Mouse (Mus musculus) thymus, adult 18-20 months (tissue): ENCODE data around the gene Mlip.

Source experiments
- DNase-seq, 2 experiments: peaks; one replicate each; pipeline ENCODE4 v3.0.0; 2022; ENCODE audit warnings: mixed read lengths in 2 of 2

Gene Mlip

DNA sequence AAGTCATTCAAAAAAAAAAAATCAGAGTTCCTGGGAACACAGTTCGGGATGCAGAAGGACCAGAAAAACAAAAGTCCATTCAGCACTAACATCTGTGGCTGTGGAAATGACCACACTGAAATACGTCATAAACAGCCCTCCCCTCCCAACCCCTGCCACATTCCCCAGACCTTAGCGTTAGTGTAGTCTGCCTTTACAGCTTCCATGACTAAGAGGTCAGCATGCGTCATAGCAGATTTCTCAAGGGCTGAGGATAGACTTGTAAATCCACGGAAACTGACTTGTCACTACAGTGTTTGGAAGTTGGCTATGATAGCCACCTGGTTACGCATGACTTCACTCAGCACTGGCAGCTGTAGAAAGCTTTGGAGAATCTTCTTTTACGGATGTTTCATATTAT is 8.5 kb downstream of the Mlip start:
- no peak for DNase-seq

GRCm38 (mm10) chr9:77340159-77340862 is 12.5 kb downstream of the Mlip start:
- no peak for DNase-seq

DNA sequence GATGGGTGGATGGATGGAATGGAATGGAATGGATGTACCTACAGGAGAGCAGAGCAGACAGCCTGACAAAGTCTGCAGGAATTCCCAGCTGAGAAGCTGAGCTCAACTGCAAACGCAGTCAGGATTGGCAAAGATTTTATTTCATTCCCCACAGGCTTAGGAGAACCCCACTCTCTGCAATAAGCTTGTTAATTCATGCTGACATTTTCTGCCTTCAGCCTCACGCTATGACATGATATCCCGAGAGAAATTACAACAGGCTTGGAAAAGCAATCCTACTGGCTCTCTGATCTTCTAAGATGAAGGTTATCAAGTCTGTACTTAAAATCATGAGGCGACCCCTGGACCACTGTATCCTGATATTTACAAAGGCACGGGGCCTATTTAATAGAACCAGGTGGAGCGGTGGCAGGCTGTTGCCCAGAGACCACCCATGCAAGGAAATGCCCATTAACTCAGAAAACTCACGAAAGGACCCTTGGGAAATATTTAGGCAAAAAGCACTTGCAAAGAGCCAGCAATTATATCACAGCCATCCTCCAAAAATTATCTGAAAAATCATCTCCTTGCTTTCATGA is 13.1 kb downstream of the Mlip start:
- no peak for DNase-seq

DNA sequence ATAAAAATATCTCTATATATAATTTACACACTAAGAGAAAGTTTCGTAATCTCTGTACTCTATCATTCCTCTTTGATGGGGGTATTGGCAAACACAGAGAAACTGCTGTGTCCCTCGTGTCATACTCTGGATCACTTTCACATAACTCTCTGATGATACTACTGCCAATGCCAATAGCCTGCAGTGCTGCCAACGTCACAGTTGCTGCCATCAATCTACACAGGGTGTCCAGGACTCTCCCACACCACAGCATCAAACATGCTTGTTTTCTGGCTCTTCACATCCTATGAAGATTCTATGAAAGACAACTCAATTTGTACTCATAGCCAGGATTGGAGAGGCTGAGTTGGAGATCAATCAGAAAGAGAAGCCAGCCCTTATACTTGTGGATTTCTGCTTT is 17.4 kb downstream of the Mlip start:
- DNase-seq: no peak

DNA sequence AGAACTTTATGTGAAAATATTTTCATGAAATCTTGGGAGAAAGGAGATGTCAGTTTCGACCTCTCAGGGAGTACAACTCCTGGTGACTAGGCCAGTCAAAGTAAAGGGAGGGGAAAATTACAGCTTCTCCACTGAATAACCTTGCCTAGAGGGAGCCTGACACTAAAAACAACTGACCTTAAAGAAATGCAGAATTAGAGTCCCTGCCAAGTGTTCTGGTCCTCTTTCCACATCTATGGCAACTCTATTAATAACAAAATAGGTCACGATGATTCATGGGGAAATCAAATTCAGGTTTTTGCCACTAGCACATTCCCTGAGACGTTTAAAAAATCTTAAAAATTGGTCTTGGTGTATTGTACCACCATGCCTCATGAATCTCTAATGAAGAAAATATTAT is 34.4 kb downstream of the Mlip start:
- no peak for DNase-seq

DNA sequence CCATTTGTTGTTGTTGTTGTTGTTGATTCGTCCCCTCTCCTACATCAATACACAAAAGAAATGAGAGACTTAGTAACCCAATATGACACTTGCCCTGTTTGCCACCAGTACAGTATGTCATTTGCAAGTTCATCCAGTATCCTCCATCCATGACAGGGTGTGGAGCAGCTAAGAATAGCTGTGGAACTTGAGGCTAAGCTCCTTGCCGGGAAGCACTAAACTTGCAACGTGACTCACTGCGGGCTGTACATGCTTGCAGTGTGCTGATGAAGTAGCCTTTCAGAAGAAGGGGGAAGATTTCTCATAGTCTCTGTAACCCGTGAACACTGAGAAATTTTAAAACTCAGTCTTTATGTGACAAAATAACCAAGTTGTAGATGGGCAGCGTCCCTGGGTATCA is 42.2 kb downstream of the Mlip start:
- DNase-seq: no peak

- DNase-seq: no peak
These were observed 47.4 kb downstream of the Mlip start for GRCm38 (mm10) chr9:77305417-77305816.

- no peak for DNase-seq
These were observed 50.4 kb downstream of the Mlip start for GRCm38 (mm10) chr9:77302340-77302739.

GRCm38 (mm10) chr9:77287958-77288357 is 64.8 kb downstream of the Mlip start:
- DNase-seq: no peak

DNA sequence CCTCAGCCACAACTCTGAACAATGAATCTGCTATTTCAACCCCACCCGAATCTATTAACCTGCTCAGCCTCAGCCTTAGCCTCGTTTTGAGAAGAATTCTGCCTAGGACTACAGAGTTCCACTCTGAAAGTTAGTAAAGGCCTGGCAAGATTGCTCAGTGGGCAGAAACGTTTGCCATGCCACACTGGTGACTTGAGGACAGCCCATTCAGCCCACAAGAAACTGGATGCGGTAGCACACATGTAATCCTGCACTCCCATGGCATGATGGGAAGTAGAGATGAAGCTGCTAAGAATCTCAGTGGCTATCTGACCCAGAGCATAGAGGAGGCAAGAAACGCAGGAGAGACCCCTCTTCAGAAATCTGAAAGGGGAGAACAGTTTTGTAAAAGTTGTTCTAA is 73.4 kb downstream of the Mlip start:
- no peak for DNase-seq

DNA sequence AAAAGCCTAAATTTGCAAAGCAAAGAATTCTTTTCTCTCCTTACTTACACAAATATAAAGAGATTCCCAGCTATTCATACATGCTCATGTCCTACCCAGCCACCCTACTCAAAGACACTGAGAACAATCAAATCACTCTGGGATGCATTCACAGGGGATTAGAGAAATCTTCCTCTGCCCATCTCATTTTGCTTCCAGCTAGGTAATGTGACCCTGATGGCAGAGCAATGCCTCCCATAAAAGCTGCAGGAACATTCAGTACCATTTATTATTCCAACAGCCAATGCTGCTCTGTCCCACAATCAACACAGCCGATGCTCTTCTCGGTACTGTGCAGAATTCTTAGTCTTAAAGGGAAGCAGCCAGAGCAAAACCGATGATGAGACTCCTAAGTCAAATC is 74.7 kb downstream of the Mlip start:
- DNase-seq: no peak

DNA sequence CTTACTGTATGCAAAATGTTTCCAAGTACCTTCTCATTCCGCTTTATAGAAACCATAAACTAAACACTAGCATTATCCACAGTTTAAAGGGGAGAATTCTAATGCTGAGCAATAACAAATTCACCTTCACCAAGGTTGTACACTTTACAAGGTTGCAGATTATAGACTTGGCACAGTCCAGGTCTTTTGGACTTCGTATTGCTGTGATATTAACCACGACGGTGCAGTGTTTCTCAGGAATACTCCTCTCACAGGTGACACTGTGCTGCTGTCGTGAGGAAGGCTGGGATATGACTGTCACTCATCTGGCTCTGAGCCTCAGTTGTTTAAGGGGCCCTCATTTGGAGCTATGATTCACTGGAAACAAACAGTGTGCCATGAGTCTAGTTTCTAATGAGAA is 75.5 kb downstream of the Mlip start:
- DNase-seq: no peak

- no peak for DNase-seq
These were observed 76.2 kb downstream of the Mlip start for GRCm38 (mm10) chr9:77276451-77277154.

- DNase-seq: no peak
These were observed 80.0 kb downstream of the Mlip start for GRCm38 (mm10) chr9:77272727-77273126.

GRCm38 (mm10) chr9:77265268-77266017 is 87.3 kb downstream of the Mlip start:
- no peak for DNase-seq

DNA sequence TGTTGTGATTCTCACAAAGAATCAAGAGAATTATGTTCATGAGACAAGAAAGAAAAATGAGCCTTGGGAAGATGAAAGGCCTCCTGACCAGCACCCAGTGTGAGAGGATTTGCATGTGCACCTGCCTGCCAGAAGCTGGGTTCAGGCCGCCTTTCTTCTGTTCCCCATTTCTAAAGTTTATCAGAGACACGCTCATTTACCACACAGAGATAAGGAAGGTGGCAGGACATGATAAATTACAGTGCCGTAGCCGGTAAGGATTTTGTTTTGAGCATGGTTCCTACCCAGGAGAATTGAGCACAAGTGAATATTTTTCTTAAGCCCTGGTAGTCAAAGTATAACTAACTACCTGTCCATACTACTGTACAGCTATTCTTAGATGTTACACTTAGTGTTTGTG is 93.7 kb downstream of the Mlip start:
- DNase-seq: no peak

- DNase-seq: no peak
These were observed 94.5 kb downstream of the Mlip start for GRCm38 (mm10) chr9:77258265-77258664.

DNA sequence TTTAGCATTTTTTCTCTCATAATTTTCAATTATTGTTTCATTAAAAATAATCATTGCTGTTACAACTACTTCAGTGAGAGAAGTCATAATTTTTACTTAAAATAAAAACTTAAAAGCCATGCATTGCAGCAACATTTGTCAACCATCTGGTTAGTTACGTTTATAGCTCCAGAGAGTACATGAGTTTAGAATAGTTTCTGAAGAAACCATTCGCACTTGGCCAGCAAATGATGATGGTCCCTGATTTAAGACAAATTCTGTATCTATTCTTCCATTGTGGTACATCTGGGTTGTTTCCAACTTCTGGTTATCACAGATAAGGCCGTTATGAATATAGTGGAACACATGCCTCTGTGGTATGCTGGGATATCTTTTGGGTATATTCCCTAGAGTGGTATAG is 98.3 kb downstream of the Mlip start:
- no peak for DNase-seq

- no peak for DNase-seq
These were observed 100.0 kb downstream of the Mlip start for GRCm38 (mm10) chr9:77252761-77253160.

DNA sequence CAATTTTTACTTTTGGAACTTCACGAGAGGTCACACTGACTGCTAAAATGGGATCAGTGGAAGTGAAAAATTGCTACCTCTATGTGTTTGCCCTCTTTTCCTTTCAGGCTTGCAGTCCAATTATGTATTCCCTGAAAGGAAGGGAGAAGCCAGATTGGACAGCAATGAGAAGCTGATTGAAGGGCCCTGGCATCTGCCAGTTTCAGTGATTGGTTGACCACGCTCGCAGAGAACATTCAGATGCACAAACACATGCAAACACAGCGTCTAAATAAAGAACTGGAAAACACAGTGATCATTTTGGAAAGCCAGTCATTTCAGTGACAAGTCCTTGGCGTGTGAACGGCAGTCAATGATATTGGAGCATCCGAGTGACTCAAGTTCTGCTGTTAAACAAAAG is 100.6 kb downstream of the Mlip start:
- DNase-seq: no peak

DNA sequence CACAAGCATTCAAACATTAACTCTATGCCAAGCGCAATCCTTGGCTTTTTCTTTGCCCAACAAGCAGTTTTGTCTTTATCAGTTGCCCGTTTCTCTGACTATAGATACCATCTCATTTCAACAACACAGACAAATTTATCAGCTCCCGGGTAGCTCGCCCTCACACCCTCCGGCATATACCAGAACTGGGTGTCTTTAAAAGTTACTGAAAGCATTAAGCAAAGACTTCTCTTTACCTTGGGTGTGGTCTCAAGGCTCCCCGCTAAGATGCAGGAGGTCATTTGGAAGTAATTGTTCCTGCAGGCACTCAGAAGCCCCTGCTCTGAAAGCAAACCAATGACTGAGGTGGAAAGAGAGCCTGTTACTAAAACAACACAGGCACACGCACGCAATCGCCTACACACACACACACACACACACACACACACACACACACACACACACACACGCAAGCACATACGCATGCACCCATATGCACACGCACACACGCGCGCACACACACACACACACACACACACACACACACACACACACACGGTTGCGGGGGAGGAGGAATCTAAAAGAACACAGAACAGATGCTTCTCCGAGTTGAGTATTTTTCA is 101.2 kb downstream of the Mlip start:
- DNase-seq: no peak

DNA sequence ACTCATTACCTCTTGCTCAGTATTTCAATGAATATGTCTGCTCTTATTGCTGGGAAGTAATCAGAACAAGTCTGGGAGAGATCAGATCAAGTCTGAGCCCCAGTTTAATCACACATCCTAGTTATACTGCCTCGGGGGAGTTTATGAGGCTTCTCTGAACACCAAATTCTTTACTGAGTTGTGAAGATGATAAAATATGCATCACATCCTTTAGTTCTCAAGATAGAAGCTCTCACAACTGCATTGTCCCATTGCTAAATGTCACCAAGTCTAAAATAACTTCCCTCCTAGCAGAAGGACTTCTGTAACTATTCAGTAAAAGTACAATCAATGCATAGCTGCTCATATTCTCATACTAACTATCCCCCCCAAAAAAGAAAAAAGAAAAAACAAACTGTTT is 154.5 kb downstream of the Mlip start:
- DNase-seq: no peak

- DNase-seq: no peak
These were observed 173.3 kb downstream of the Mlip start for GRCm38 (mm10) chr9:77179486-77179885.
